Mouse (Mus musculus): Measurements from ENCODE around the gene Neu1. TPM values are rescaled to one million over a fixed set of nuclear protein-coding genes. Genes with fewer than 3 reads are reported as not detected.
A peak's percentile ranks its signal among the peaks of the same experiment; 100 is the strongest.

Gene Neu1
- total and polyA plus RNA-seq, 2 experiments from 2014 or later, result 34.5 to 36.7 TPM

- no peak overlapping the region for H3K9ac ChIP-seq
- H3K27ac ChIP-seq (ENCODE audit: low read depth, low read length), result no peak overlapping the region
- no peaks in the 10 kb centered on the region for H3K36me3 ChIP-seq (ENCODE audit: insufficient read depth)
- H3K4me2 ChIP-seq (ENCODE audit: low read depth), result no peak overlapping the region
- no peaks in the 10 kb centered on the region for H3K9me3 ChIP-seq (ENCODE audit: low read length)
- H3K27me3 ChIP-seq (ENCODE audit: insufficient read depth, low read length), result no peaks in the 10 kb centered on the region
- DNase-seq (no peak), ATAC-seq (no peak)
- 82% methylated on average over 3 of the region's 3 CpGs for WGBS
- no peak for TF ChIP-seq CTCF (IDR thresholded peaks at IDR 0.05; ENCODE audit: low read depth)
- no peak overlapping the region for H3K4me3 ChIP-seq (ENCODE audit: low read depth, low read length)
- H3K4me1 ChIP-seq (ENCODE audit: insufficient read depth), result peaks cover 4% of the 10 kb centered on the region
These were observed 44.8 kb downstream of the Neu1 start for GRCm38 (mm10) chr17:34975581-34976492.

- DNase-seq, result no peak
- ATAC-seq, result no peak
- Histone ChIP-seq H3K9ac (no peak overlapping the region), H3K4me1 (ENCODE audit: insufficient read depth) (peaks cover 4% of the 10 kb centered on the region), H3K4me2 (ENCODE audit: low read depth) (no peak overlapping the region), H3K27ac (ENCODE audit: low read depth, low read length) (no peak overlapping the region), H3K4me3 (ENCODE audit: low read depth, low read length) (no peak overlapping the region), H3K9me3 (ENCODE audit: low read length) (no peaks in the 10 kb centered on the region), H3K36me3 (ENCODE audit: insufficient read depth) (no peaks in the 10 kb centered on the region), H3K27me3 (ENCODE audit: insufficient read depth, low read length) (no peaks in the 10 kb centered on the region)
- TF ChIP-seq CTCF (IDR thresholded peaks at IDR 0.05; ENCODE audit: low read depth), result no peak
- whole genome bisulfite sequencing, result 96% methylated on average over 20 of the region's 20 CpGs
These were observed 45.9 kb downstream of the Neu1 start for GRCm38 (mm10) chr17:34977000-34977399.

DNA sequence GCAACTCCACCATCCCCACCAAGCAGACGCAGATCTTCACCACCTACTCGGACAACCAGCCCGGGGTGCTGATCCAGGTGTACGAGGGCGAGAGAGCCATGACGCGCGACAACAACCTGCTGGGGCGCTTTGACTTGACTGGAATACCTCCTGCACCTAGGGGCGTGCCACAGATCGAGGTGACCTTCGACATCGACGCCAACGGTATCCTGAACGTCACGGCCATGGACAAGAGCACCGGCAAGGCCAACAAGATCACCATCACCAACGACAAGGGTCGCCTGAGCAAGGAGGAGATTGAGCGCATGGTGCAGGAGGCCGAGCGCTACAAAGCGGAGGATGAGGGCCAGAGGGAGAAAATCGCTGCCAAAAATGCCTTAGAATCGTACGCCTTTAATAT, 47.2 kb downstream of the Neu1 start:
- DNase-seq, result no peak
- 91% methylated on average over 27 of the region's 27 CpGs for WGBS
- no peak overlapping the region for H3K9ac ChIP-seq
- H3K27ac ChIP-seq (ENCODE audit: low read depth, low read length), result no peak overlapping the region
- no peak overlapping the region for H3K4me3 ChIP-seq (ENCODE audit: low read depth, low read length)
- H3K9me3 ChIP-seq (ENCODE audit: low read length), result no peaks in the 10 kb centered on the region
- no peak for ATAC-seq
- H3K36me3 ChIP-seq (ENCODE audit: insufficient read depth), result no peaks in the 10 kb centered on the region
- H3K27me3 ChIP-seq (ENCODE audit: insufficient read depth, low read length), result no peaks in the 10 kb centered on the region
- TF ChIP-seq CTCF (IDR thresholded peaks at IDR 0.05; ENCODE audit: low read depth), result no peak
- H3K4me1 ChIP-seq (ENCODE audit: insufficient read depth), result peaks cover 6% of the 10 kb centered on the region
- no peak overlapping the region for H3K4me2 ChIP-seq (ENCODE audit: low read depth)

- no peak for DNase-seq
- Histone ChIP-seq H3K27me3 (ENCODE audit: insufficient read depth, low read length) (no peaks in the 10 kb centered on the region), H3K9ac (no peak overlapping the region), H3K4me3 (ENCODE audit: low read depth, low read length) (no peak overlapping the region), H3K4me2 (ENCODE audit: low read depth) (no peak overlapping the region), H3K36me3 (ENCODE audit: insufficient read depth) (no peaks in the 10 kb centered on the region), H3K27ac (ENCODE audit: low read depth, low read length) (no peak overlapping the region), H3K4me1 (ENCODE audit: insufficient read depth) (peaks cover 6% of the 10 kb centered on the region), H3K9me3 (ENCODE audit: low read length) (no peaks in the 10 kb centered on the region)
- no peak for ATAC-seq
- WGBS, result 97% methylated on average over 4 of the region's 4 CpGs
- TF ChIP-seq CTCF (IDR thresholded peaks at IDR 0.05; ENCODE audit: low read depth), result no peak
These were observed 48.6 kb downstream of the Neu1 start for GRCm38 (mm10) chr17:34979631-34980030.

DNA sequence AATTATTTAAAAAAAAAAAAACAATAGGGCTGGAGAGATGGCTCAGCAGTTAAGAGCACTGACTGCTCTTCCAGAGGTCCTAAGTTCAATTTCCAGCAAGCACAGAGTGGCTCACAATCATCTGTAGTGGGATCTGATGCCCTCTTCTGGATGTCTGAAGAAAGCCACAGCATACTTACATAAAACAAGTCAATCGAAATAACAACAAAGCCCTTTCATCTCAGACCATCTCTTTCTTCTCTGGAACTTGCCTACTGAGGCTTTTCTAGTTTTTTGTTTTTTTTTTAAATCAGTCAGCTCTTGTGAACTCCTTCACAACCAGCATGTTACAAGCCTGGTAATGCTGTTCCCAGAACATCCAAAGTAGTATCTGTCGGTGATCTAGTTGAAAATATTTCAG, 49.6 kb downstream of the Neu1 start:
- Histone ChIP-seq H3K36me3 (ENCODE audit: insufficient read depth) (peaks cover 6% of the 10 kb centered on the region; the same call in 1 of the 2 replicates), H3K4me3 (ENCODE audit: low read depth, low read length) (peak overlapping the region; percentile 94), H3K4me1 (ENCODE audit: insufficient read depth) (peaks cover 6% of the 10 kb centered on the region), H3K4me2 (ENCODE audit: low read depth) (peak overlapping the region; percentile 91), H3K27ac (ENCODE audit: low read depth, low read length) (no peak overlapping the region), H3K27me3 (ENCODE audit: insufficient read depth, low read length) (no peaks in the 10 kb centered on the region), H3K9ac (peak overlapping the region; percentile 73), H3K9me3 (ENCODE audit: low read length) (no peaks in the 10 kb centered on the region)
- ATAC-seq (no peak), DNase-seq (peak; percentile 36)
- whole genome bisulfite sequencing, result 12% methylated on average over 2 of the region's 2 CpGs
- peak; percentile 67 for TF ChIP-seq CTCF (IDR thresholded peaks at IDR 0.05; ENCODE audit: low read depth)

GRCm38 (mm10) chr17:34981690-34982180, 50.7 kb downstream of the Neu1 start, which contains the start of gene Lsm2:
TSS of gene Lsm2 (plus strand) at chr17:34981862.
- ATAC-seq, result peak; percentile 99
- H3K9me3 ChIP-seq (ENCODE audit: low read length), result no peaks in the 10 kb centered on the region
- peaks cover 16% of the 10 kb centered on the region for H3K36me3 ChIP-seq (ENCODE audit: insufficient read depth)

DNA sequence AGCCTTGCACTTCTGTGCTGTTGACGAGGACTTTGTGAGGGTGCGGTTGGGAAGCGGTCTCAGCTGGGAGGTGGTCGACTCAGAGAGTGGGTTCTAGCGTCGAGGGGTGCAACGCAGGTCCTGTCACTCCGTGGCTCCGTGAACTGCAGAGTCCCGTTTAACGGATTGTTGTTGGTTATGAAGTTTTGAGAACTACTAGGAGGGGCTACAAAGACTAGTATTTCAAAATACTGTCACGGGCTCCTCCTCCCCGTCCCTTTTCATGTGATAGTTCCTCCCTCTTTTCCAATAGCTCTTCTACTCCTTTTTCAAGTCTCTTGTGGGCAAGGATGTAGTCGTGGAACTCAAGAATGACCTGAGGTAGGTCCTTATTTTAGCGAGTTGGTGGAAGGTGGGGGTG, 51.3 kb downstream of the Neu1 start:
- peaks cover 6% of the 10 kb centered on the region for H3K4me1 ChIP-seq (ENCODE audit: insufficient read depth)
- peak overlapping the region; percentile 73 for H3K9ac ChIP-seq
- H3K4me3 ChIP-seq (ENCODE audit: low read depth, low read length), result peak overlapping the region; percentile 94
- no peak for TF ChIP-seq CTCF (IDR thresholded peaks at IDR 0.05; ENCODE audit: low read depth)
- H3K36me3 ChIP-seq (ENCODE audit: insufficient read depth), result peaks cover 16% of the 10 kb centered on the region
- WGBS, result under 1% methylated on average over 15 of the region's 15 CpGs
- H3K9me3 ChIP-seq (ENCODE audit: low read length), result no peaks in the 10 kb centered on the region
- ATAC-seq (no peak; the same call in 1 of the 2 replicates), DNase-seq (no peak)
- peak overlapping the region; percentile 97 for H3K27ac ChIP-seq (ENCODE audit: low read depth, low read length)
- no peaks in the 10 kb centered on the region for H3K27me3 ChIP-seq (ENCODE audit: insufficient read depth, low read length)
- H3K4me2 ChIP-seq (ENCODE audit: low read depth), result peak overlapping the region; percentile 91

More at GRCm38 (mm10) chr17:34981690-34982180, 50.7 kb downstream of the Neu1 start, which contains the start of gene Lsm2:
- Histone ChIP-seq H3K27me3 (ENCODE audit: insufficient read depth, low read length) (no peaks in the 10 kb centered on the region), H3K9ac (peak within 1 kb of the TSS; percentile 73), H3K27ac (ENCODE audit: low read depth, low read length) (peak within 1 kb of the TSS; percentile 97), H3K4me1 (ENCODE audit: insufficient read depth) (peaks cover 6% of the 10 kb centered on the region), H3K4me2 (ENCODE audit: low read depth) (peak within 1 kb of the TSS; percentile 91), H3K4me3 (ENCODE audit: low read depth, low read length) (peak within 1 kb of the TSS; percentile 94)
- TF ChIP-seq CTCF (IDR thresholded peaks at IDR 0.05; ENCODE audit: low read depth), result peak; percentile 21; the same call in 1 of the 2 replicates
- under 1% methylated on average over 57 of the region's 58 CpGs for WGBS
- DNase-seq, result peak; percentile 96

Measured in forebrain, postnatal 0 days (tissue).